Mouse (Mus musculus): ENCODE data around the gene Acbd6.

Acbd6 gene

GRCm38 (mm10) chr1:155560021-155560420 is 2.1 kb downstream of the Acbd6 start:
- DNase-seq (ENCODE audit: low spot score in 2 of 2): no peak

- no peak for DNase-seq (ENCODE audit: low spot score in 2 of 2)
Observed at GRCm38 (mm10) chr1:155560678-155561077, 2.8 kb downstream of the Acbd6 start.

- DNase-seq (ENCODE audit: low spot score in 2 of 2): peak in 1 of 2 experiments; percentile 6
Observed at GRCm38 (mm10) chr1:155562206-155562605, 4.3 kb downstream of the Acbd6 start.

GRCm38 (mm10) chr1:155564741-155565140 is 6.8 kb downstream of the Acbd6 start:
- DNase-seq (ENCODE audit: low spot score in 2 of 2): no peak

- DNase-seq (ENCODE audit: low spot score in 2 of 2): no peak
Observed at GRCm38 (mm10) chr1:155568133-155568532, 10.2 kb downstream of the Acbd6 start.

GRCm38 (mm10) chr1:155569340-155569739 is 11.4 kb downstream of the Acbd6 start:
- no peak for DNase-seq (ENCODE audit: low spot score in 2 of 2)

GRCm38 (mm10) chr1:155574966-155575673 is 17.2 kb downstream of the Acbd6 start:
- DNase-seq (ENCODE audit: low spot score in 2 of 2): peak in 1 of 2 experiments; percentile 45

GRCm38 (mm10) chr1:155576432-155576831 is 18.5 kb downstream of the Acbd6 start:
- DNase-seq (ENCODE audit: low spot score in 2 of 2): no peak

GRCm38 (mm10) chr1:155577316-155577715 is 19.4 kb downstream of the Acbd6 start:
- no peak for DNase-seq (ENCODE audit: low spot score in 2 of 2)

- no peak for DNase-seq (ENCODE audit: low spot score in 2 of 2)
Observed at GRCm38 (mm10) chr1:155587961-155588360, 30.0 kb downstream of the Acbd6 start.

- no peak for DNase-seq (ENCODE audit: low spot score in 2 of 2)
Observed at GRCm38 (mm10) chr1:155594141-155594540, 36.2 kb downstream of the Acbd6 start.

- no peak for DNase-seq (ENCODE audit: low spot score in 2 of 2)
Observed at GRCm38 (mm10) chr1:155596576-155596975, 38.7 kb downstream of the Acbd6 start.

GRCm38 (mm10) chr1:155604706-155605105 is 46.8 kb downstream of the Acbd6 start:
- no peak for DNase-seq (ENCODE audit: low spot score in 2 of 2)

- DNase-seq (ENCODE audit: low spot score in 2 of 2): no peak
Observed at GRCm38 (mm10) chr1:155605391-155606155, 47.7 kb downstream of the Acbd6 start.

- DNase-seq (ENCODE audit: low spot score in 2 of 2): no peak
Observed at GRCm38 (mm10) chr1:155606156-155606531, 48.2 kb downstream of the Acbd6 start.

- no peak for DNase-seq (ENCODE audit: low spot score in 2 of 2)
Observed at GRCm38 (mm10) chr1:155608524-155608923, 50.6 kb downstream of the Acbd6 start.

- DNase-seq (ENCODE audit: low spot score in 2 of 2): no peak
Observed at GRCm38 (mm10) chr1:155614426-155614825, 56.5 kb downstream of the Acbd6 start.

- no peak for DNase-seq (ENCODE audit: low spot score in 2 of 2)
Observed at GRCm38 (mm10) chr1:155621075-155621474, 63.2 kb downstream of the Acbd6 start.

- DNase-seq (ENCODE audit: low spot score in 2 of 2): no peak
Observed at GRCm38 (mm10) chr1:155623192-155623591, 65.3 kb downstream of the Acbd6 start.

- no peak for DNase-seq (ENCODE audit: low spot score in 2 of 2)
Observed at GRCm38 (mm10) chr1:155627746-155628145, 69.8 kb downstream of the Acbd6 start.

GRCm38 (mm10) chr1:155636648-155637047 is 78.7 kb downstream of the Acbd6 start:
- DNase-seq (ENCODE audit: low spot score in 2 of 2): no peak

- DNase-seq (ENCODE audit: low spot score in 2 of 2): no peak
Observed at GRCm38 (mm10) chr1:155645816-155646215, 87.9 kb downstream of the Acbd6 start.
